8 mouse cellular contexts compared by ENCODE assay signal in genomic region chr7:144935563-144935962, GRCm38 (mm10). TPM values are rescaled to one million over a fixed set of nuclear protein-coding genes. Genes with fewer than 3 reads are reported as not detected.
A peak's percentile ranks its signal among the peaks of the same experiment; 100 is the strongest.
DNase-seq lines count a peak whose midpoint lies in the region; ATAC-seq and TF ChIP-seq lines count a peak whose summit lies in the region.

No protein-coding gene starts in this region.

- H3K4me3 ChIP-seq in neural tube, embryonic 15.5 days (replicated peaks): no peak overlapping the region
- no peak overlapping the region for H3K4me3 ChIP-seq in stomach, postnatal 0 days (ENCODE audit: low read depth, low read length)

- DNase-seq in gastrocnemius, postnatal 14 days: peak; percentile 40
- no peak for DNase-seq in gastrocnemius, postnatal 36 days
- DNase-seq in neural tube, embryonic 10.5 days (ENCODE audit: extremely low spot score, low spot score): peak; percentile 38
- DNase-seq in cerebellum, postnatal 14 days: peak; percentile 81 to 85
- peak; percentile 45 for DNase-seq in kidney, postnatal 14 days
- peak; percentile 47 for DNase-seq in stomach, postnatal 0 days (ENCODE audit: low spot score)
- no peak for DNase-seq in T-cell, adult 2 months (ENCODE audit: low spot score)

- peak; percentile 74 for TF ChIP-seq CTCF in stomach, postnatal 0 days (IDR thresholded peaks at IDR 0.05; ENCODE audit: low read depth)

- no peak for ATAC-seq in neural tube, embryonic 15.5 days (ENCODE audit: low FRiP score)
- no peak for ATAC-seq in stomach, postnatal 0 days (ENCODE audit: low FRiP score, low TSS enrichment)

- H3K27me3 ChIP-seq in neural tube, embryonic 15.5 days (replicated peaks): peaks cover 25% of the 10 kb centered on the region
- peaks cover 4% of the 10 kb centered on the region; the same call in 1 of the 2 replicates for H3K27me3 ChIP-seq in stomach, postnatal 0 days (ENCODE audit: control insufficient read depth, insufficient read depth, low read length)

- intact Hi-C loops in gastrocnemius, postnatal 14 days (cut with DNase I; ENCODE audit: low total_unique reads): loop anchor here (5.0 kb wide), 1 partner anchor 182 kb away; no protein-coding TSS in a partner anchor
- intact Hi-C loops in gastrocnemius, postnatal 36 days (cut with DNase I): loop anchor here (5.0 kb wide), 1 partner anchor 177 kb away; no protein-coding TSS in a partner anchor

- H3K27ac ChIP-seq in neural tube, embryonic 15.5 days (replicated peaks): no peak overlapping the region
- 0 out of 2 replicates have a peak overlapping the region, but pooled peaks have one; percentile 18 for H3K27ac ChIP-seq in stomach, postnatal 0 days (replicated peaks)

- WGBS in neural tube, embryonic 15.5 days: 48% methylated on average over 5 of the region's 5 CpGs
- 53% methylated on average over 5 of the region's 5 CpGs for WGBS in stomach, postnatal 0 days

- no peaks in the 10 kb centered on the region for H3K36me3 ChIP-seq in neural tube, embryonic 15.5 days
- peaks cover 12% of the 10 kb centered on the region for H3K36me3 ChIP-seq in stomach, postnatal 0 days (ENCODE audit: control insufficient read depth, insufficient read depth, low read length)

- no peak for TF ChIP-seq EP300 in stomach, postnatal 0 days (optimal IDR thresholded peaks at IDR 0.05)

- H3K9ac ChIP-seq in neural tube, embryonic 15.5 days (replicated peaks): no peak overlapping the region; the same call in 1 of the 2 replicates
- no peak overlapping the region for H3K9ac ChIP-seq in stomach, postnatal 0 days (ENCODE audit: low read length)

- peaks cover 47% of the 10 kb centered on the region for H3K4me1 ChIP-seq in neural tube, embryonic 15.5 days
- peaks cover 4% of the 10 kb centered on the region; the same call in 1 of the 2 replicates for H3K4me1 ChIP-seq in stomach, postnatal 0 days (replicated peaks; ENCODE audit: control insufficient read depth, insufficient read depth)

- H3K9me3 ChIP-seq in neural tube, embryonic 15.5 days (replicated peaks): no peaks in the 10 kb centered on the region
- H3K9me3 ChIP-seq in stomach, postnatal 0 days (ENCODE audit: control insufficient read depth, low read length): no peaks in the 10 kb centered on the region

- no peak overlapping the region for H3K4me2 ChIP-seq in neural tube, embryonic 15.5 days
- no peak overlapping the region for H3K4me2 ChIP-seq in stomach, postnatal 0 days (replicated peaks; ENCODE audit: low read depth)

RNA-seq across cellular contexts. Expression of gene Ccnd1, which starts 4.2 kb away (rescaled TPM):
- total RNA-seq in gastrocnemius, postnatal 14 days (2021): 10 to 100 TPM; 12.5 to 31.5 TPM
- 1 to 10 TPM; 5.2 to 7.4 TPM for total RNA-seq in gastrocnemius, postnatal 36 days (2021)
- polyA plus RNA-seq in neural tube, embryonic 15.5 days (2015; fragmentation: Nextera tagmentation; extraction: Ambion mirVana): 19.2 and 27.4 TPM in 2 replicates
- polyA plus RNA-seq in stomach, postnatal 0 days (2015; fragmentation: Nextera tagmentation; extraction: Ambion mirVana): 38.7 and 38.9 TPM in 2 replicates

RNA-seq across cellular contexts. Expression of gene LTO1, which starts 20.7 kb away (rescaled TPM):
- 1 to 10 TPM; 7.6 to 8.5 TPM for total RNA-seq in gastrocnemius, postnatal 14 days (2021)
- 1 to 10 TPM; 6.8 to 7.2 TPM for total RNA-seq in gastrocnemius, postnatal 36 days (2021)
- 32.6 and 32.8 TPM in 2 replicates for polyA plus RNA-seq in neural tube, embryonic 15.5 days (2015; fragmentation: Nextera tagmentation; extraction: Ambion mirVana)
- polyA plus RNA-seq in stomach, postnatal 0 days (2015; fragmentation: Nextera tagmentation; extraction: Ambion mirVana): 17.1 and 17.8 TPM in 2 replicates

RNA-seq across cellular contexts. Expression of gene Fgf15, which starts 39.2 kb away (rescaled TPM):
- not detected for total RNA-seq in gastrocnemius, postnatal 14 days (2021)
- not detected for total RNA-seq in gastrocnemius, postnatal 36 days (2021)
- polyA plus RNA-seq in neural tube, embryonic 15.5 days (2015; fragmentation: Nextera tagmentation; extraction: Ambion mirVana): 5.4 and 7.8 TPM in 2 replicates
- not detected in 2 replicates for polyA plus RNA-seq in stomach, postnatal 0 days (2015; fragmentation: Nextera tagmentation; extraction: Ambion mirVana)

Comparison
In these comparisons a context has a peak if more than half of its experiments do, and no peak if none do; other contexts are left out.
1. DNase-seq: peak in gastrocnemius, postnatal 14 days (single experiment), neural tube, embryonic 10.5 days (single experiment), cerebellum, postnatal 14 days (2 of 2), kidney, postnatal 14 days (single experiment) and stomach, postnatal 0 days (single experiment); none in gastrocnemius, postnatal 36 days (0 of 2) and T-cell, adult 2 months (single experiment).